Mouse (Mus musculus) urinary bladder, postnatal 25 days (tissue): ENCODE results near the gene Mtus2.

Source experiments
- DNase-seq: peaks from one replicate; pipeline ENCODE4 v3.0.0; 2022; ENCODE audit warnings: low spot score

Mtus2 gene

DNA sequence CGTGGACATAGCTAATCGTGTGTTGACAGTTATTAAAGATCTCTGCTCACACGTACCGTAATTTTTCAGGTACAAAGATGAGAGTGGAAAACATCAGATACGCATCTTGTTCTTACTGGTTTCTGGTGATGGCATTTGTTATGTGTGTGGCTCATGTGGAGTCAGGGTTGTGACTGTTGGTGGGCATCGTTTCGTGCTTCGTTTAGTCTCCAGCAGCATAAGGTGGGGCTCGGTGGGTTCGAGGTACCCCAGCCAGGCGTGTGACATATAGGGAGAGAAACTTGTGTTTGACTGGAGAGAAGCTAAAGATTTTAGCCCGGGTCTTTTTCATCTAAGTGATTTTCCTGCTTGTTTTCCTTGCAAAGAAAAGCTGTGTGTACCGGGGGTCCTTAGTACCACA, 1.4 kb downstream of the Mtus2 start:
- DNase-seq: no peak

DNA sequence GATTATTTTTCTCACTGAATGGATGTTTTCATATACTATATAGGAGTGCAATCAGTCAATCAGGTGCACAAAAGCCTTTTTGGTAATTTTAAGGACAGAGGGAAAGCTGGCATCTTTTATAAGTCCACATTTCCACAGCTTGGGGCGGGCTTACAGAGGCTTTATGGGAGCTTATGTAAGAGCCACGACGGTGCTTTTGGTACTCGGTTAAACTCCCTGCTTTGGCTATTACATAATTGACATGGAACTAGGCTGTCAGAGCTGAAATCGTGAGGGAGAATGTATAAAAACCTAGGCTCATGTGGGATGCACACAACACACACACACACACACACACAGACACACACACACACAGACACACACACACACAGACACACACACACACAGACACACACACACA, 2.0 kb downstream of the Mtus2 start:
- no peak for DNase-seq

- DNase-seq: no peak
Measured at GRCm38 (mm10) chr5:147960793-147961192, 3.7 kb downstream of the Mtus2 start.

DNA sequence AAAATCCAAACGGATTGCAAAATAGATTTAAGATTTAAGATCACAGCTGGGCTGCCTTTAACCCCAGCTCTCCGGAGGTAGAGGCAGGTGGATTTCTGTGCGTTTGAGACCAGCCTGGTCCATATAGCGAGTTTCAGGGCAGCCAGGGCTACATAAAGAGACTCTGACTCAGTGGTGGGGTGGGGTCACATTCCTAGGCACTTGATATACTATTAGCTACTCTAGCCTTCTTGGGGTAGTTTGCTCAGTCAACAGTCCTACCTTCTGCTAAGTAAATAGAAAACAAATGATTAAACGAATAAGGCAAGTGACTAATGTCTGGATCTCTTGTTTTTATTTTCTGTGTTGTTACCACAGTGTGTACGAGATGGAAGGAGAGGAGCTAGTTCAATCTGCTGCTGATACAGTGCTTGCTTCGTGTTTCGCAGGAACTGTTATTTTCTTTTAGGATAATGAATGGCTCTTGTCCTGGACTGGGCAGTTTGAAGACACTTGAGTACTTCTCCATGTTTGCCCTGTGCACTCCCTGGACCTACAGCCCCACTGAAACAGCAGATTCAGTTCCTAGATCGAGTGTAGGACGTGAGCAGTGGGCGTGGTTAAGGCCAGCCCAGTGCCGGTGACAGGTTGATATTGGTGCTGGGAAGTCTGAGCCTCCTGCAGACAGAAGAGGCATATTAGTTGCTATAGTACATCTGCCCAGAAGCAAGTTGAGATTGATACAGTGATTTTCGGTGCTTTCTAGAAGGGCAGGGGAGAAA, 6.9 kb downstream of the Mtus2 start:
- DNase-seq: no peak

GRCm38 (mm10) chr5:147964776-147965175, 7.7 kb downstream of the Mtus2 start:
- no peak for DNase-seq

DNA sequence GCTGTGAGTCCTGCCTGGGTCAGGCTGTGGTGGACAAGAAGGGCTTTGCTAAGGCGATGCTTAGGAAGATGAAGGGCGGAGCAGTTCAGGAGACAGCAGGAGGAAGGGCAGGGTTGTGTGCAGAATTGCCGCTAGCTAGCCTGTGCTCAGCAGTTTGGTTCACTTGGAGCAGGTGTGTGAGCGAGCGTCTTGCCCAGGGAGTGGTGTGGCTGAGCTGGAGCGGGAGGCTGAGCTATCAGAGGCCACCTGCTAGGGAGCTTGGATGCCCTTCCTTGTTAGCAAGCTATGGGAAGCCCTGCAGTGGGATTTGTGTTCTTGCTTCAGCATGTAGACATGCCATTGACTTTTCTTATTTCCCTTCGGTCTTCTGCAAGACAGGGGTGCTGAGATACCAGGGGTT, 9.5 kb downstream of the Mtus2 start:
- DNase-seq: no peak

GRCm38 (mm10) chr5:147969566-147969965, 12.4 kb downstream of the Mtus2 start:
- no peak for DNase-seq

GRCm38 (mm10) chr5:147976001-147976400, 18.9 kb downstream of the Mtus2 start:
- DNase-seq: no peak

DNA sequence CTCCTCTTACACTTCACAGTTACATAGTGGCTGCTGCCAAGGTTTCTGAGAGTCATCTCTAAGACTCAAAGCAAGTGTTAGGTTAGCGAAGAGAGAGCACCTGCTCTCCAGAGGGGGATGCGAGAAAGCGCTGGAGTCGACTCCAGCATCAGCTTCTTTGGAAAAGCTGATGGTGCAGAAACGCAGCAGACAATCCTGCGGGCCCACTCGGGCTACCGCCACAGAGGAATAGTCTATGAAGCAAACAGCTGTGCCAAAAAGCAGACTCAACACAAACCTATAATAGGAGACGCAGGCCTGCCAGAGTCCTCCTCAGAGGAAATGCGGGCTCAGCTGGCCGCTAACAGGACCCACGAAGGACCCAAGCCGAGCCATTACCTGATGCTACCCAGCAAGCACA, 23.5 kb downstream of the Mtus2 start:
- no peak for DNase-seq

DNA sequence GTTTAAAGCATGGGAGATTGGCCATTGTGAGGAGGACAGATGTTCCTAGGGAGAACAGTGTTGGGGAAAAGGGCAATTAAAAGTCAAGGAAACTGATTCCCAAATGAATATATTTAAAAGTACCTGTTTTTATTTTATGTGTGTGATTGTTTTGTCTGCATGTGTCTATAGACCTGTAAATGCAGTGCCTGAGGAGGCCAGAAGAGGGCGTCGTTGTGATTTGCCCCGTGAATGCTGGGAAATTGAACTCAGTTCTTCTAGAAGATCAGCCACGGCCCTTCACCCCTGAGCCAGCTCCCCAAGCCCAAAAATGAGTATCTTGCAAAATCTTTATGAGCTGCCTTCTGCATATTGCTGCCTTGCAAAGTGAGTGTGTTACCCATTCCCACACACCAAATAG, 33.2 kb downstream of the Mtus2 start:
- DNase-seq: no peak

GRCm38 (mm10) chr5:147990775-147991174, 33.7 kb downstream of the Mtus2 start:
- no peak for DNase-seq

GRCm38 (mm10) chr5:147992581-147993378, 35.7 kb downstream of the Mtus2 start:
- peak; percentile 73 for DNase-seq

- DNase-seq: no peak
Measured at GRCm38 (mm10) chr5:148005263-148005662, 48.1 kb downstream of the Mtus2 start.

DNA sequence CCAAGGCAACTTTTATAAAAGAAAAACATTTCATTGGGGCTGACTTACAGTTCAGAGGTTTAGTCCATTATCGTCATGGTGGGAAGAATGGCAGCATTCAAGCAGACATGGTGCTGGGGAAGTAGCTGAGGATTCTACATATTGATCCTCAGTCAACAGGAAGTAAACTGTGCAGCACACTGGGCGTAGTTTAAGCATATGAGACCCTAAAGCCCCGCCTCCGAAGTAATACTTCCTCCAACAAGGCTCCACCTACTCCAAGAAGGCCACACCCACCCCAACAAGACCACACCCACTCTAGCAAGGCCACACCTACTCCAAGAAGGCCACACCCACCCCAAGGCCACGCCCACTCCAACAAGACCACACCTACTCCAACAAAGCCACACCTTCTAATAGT, 55.0 kb downstream of the Mtus2 start:
- no peak for DNase-seq

GRCm38 (mm10) chr5:148014133-148014854, 57.2 kb downstream of the Mtus2 start:
- no peak for DNase-seq

DNA sequence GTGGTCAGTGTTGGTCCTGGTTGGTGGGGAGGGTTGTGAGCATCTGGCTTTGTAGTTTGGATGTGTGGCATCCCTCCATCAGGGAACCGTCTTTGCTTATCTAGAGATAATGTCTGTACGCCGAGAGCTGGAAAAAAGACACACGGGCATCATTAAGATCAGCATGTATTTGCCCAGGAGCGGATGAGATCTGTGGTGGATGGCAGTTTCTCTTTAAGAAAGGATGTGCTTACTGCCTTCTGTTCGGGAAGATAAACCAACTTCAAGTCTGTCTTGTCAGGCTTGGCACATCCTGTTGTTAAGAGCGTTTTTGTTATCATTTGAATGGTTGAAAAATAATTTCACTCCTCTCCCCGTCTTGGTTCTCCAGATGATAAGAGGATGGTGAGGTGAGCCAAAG, 58.3 kb downstream of the Mtus2 start:
- no peak for DNase-seq

GRCm38 (mm10) chr5:148017371-148017770, 60.3 kb downstream of the Mtus2 start:
- no peak for DNase-seq

DNA sequence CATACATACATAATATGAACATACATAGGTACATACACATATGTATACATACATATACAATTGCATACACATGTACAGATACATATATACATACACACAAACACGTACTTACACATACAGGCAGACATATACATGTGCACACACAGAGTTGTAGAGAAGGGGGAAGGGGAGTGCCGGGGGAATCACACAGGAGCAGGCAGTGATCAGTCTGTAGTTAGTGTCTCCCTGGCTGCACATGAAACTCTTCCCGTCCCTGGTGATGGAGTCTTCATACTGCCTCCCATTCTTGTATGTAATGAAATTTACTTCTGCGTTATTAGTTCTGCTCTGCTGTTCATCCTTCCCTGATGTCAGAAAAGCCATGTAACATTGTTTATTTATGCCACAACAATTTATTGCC, 65.7 kb downstream of the Mtus2 start:
- DNase-seq: no peak

DNA sequence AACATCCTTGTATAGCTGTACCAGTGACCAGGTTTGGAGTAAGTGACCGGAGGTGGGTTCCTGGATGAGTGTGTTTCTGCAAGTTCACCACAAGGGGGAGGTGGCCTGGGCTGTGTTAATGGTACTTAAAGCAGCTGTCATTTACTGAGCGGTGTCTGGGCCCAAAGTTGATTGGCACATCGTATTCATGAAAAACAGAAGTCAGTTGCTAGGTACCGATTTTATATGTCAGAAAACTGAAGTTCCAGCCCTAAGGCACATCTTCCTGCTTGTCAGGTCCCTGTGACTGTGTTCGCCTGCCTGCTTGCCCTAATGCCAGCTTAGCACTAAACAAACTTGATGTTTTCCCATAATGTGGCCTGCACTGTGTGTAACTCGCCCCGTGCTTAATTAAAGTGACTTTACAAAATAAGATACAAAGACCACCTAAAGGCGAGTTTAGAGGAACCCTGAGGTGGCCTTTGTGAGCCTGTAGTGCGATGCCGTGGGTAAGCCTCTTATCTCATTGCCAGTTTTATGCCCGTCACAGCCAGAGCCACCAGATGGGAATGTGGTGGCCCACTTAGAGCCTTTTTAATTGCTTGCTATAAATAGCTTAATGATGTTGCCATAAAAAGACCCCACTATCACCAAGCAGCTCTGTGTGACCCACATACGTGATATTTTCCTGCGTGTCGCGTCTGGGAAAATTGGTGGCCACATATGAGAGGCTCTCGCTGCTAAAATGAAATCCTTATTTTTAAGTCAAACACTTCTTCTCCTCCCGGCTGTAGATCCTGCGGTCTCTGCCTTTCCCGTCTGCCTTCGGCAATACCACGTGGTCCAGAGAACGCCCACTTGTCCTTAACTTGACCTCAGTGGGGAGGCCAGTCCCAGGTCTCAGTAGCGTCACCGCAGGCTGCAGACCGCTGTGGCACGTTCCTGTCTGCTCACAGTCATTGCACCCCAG, 69.6 kb downstream of the Mtus2 start:
- no peak for DNase-seq

DNA sequence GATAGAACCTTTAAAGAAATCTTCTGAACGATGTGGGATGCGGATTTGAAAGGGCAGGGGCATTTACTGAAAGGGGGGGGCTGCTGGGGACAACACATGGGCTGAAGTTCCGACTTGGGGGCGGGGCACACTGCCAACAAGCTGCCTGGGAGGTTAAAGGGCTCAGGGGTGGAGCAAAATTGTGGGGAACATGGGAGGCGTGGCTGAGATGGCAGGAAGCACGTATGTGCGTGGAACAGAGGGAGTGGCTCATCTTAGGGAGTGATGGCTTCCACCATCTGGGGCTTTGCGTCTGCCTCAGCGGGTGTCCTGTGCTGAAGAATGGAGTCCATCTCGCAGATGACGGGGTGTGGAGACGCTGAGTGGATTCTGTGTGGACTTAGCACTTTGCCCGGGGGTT, 70.9 kb downstream of the Mtus2 start:
- DNase-seq: no peak

DNA sequence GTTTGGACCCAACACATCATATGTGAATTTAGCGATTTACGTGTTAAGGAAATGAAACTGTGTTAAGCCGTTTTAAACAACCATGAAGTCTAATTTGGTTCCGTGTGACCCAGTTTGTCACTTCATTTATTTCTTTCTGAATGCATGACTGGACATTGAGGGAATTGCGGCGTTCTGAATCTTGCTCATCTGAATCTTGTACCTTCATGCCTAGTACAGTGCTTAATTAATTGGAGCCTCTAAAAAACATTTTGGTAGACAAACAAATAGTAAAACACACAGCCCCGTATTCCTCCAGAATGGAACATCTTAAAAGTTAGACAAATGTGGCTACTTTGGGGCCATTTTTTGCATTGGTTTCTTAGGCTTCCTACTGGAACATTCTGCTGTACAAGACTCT, 84.5 kb downstream of the Mtus2 start:
- no peak for DNase-seq

DNA sequence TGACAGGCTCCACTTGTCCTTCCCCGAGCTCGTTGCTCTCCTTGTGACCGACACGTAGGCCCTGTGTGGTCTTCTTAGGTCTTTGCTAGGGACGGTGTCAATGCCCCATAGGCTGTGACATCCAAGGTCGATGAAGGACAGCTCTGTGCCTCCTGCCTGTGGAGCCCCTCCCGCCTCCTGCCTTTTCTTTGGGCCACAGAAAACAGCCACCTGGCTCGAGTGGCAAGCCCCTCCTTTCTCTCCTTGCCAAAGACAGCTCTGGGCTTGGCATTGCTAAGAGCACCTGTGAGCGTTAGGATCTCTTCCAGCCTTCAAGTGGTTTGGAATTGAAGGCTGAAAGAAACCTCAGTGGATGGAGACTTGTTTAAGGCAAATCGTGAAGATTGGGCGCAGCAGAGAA, 91.1 kb downstream of the Mtus2 start:
- DNase-seq: no peak
